18 mouse cellular contexts compared by ENCODE assay signal in genomic region chr15:86920185-86920584, GRCm38 (mm10).
DNase-seq lines count a peak whose midpoint lies in the region; ATAC-seq and TF ChIP-seq lines count a peak whose summit lies in the region.
"Had no signal": no experiment of that assay in that cellular context is flagged by ENCODE, and none has a peak within 500 bp of the region (broad histone marks: within the 10 kb centered on the region; RNA-seq: fewer than 3 reads in every experiment).

No protein-coding gene starts in this region.

- 0 out of 2 replicates have a peak overlapping the region, but pooled peaks have one; percentile 3 for H3K9ac ChIP-seq in forebrain, embryonic 14.5 days (ENCODE audit: low read length)
- no peak overlapping the region for H3K9ac ChIP-seq in forebrain, embryonic 11.5 days (ENCODE audit: low read length)
- no peak overlapping the region for H3K9ac ChIP-seq in hindbrain, embryonic 16.5 days (ENCODE audit: low read depth, low read length)
- H3K9ac ChIP-seq in midbrain, embryonic 15.5 days = no peak overlapping the region
- H3K9ac ChIP-seq in heart, adult 2 months (ENCODE audit: low read depth, low read length) = no peak overlapping the region
- H3K9ac ChIP-seq: forebrain, embryonic 12.5 days had no signal

- TF ChIP-seq EP300 in heart, adult 2 months (IDR thresholded peaks at IDR 0.05; ENCODE audit: insufficient read depth, low read depth, low read length) = no peak

- WGBS in forebrain, embryonic 14.5 days = 19% methylated on average over 7 of the region's 7 CpGs
- 14% methylated on average over 7 of the region's 7 CpGs for WGBS in forebrain, embryonic 11.5 days
- WGBS in hindbrain, embryonic 10.5 days = 10% methylated on average over 7 of the region's 7 CpGs
- 4% methylated on average over 7 of the region's 7 CpGs for WGBS in hindbrain, embryonic 16.5 days
- 7% methylated on average over 7 of the region's 7 CpGs for WGBS in midbrain, embryonic 15.5 days
- WGBS in heart, adult 2 months = 32% methylated on average over 7 of the region's 7 CpGs

- peak; percentile 42 for DNase-seq in forebrain, embryonic 14.5 days (ENCODE audit: low spot score)
- no peak for DNase-seq in forebrain, embryonic 11.5 days (ENCODE audit: low spot score)
- no peak for DNase-seq in hindbrain, embryonic 10.5 days (ENCODE audit: low spot score)
- DNase-seq in heart, adult 2 months = no peak
- DNase-seq in cerebellum, adult 18-20 months = no peak
- DNase-seq: cerebellum, adult 9-11 months; gastrocnemius, postnatal 36 days; heart, postnatal 10 days; kidney, adult 8-10 months; kidney, postnatal 14 days; liver had no signal

- H3K27me3 ChIP-seq in forebrain, embryonic 14.5 days (replicated peaks; ENCODE audit: control insufficient read depth, insufficient read depth, low read length) = no peaks in the 10 kb centered on the region
- no peaks in the 10 kb centered on the region for H3K27me3 ChIP-seq in forebrain, embryonic 11.5 days (ENCODE audit: control insufficient read depth, insufficient read depth, low read length)
- H3K27me3 ChIP-seq in hindbrain, embryonic 10.5 days (ENCODE audit: insufficient read depth, poor library complexity, severe bottlenecking) = peaks cover 2% of the 10 kb centered on the region; the same call in 1 of the 2 replicates
- no peaks in the 10 kb centered on the region for H3K27me3 ChIP-seq in hindbrain, embryonic 16.5 days (replicated peaks; ENCODE audit: control insufficient read depth, insufficient read depth, low read length)
- no peaks in the 10 kb centered on the region for H3K27me3 ChIP-seq in midbrain, embryonic 15.5 days (replicated peaks)
- H3K27me3 ChIP-seq in heart, adult 2 months (ENCODE audit: control insufficient read depth, insufficient read depth, low read length) = no peaks in the 10 kb centered on the region

- H3K79me2 ChIP-seq in heart, adult 2 months (replicated peaks; ENCODE audit: control insufficient read depth, insufficient read depth, low read length) = no peaks in the 10 kb centered on the region

- no peaks in the 10 kb centered on the region for H3K36me3 ChIP-seq in forebrain, embryonic 14.5 days (ENCODE audit: control insufficient read depth, insufficient read depth, low read length)
- H3K36me3 ChIP-seq in forebrain, embryonic 11.5 days (ENCODE audit: control insufficient read depth, insufficient read depth, low read length) = no peaks in the 10 kb centered on the region
- no peaks in the 10 kb centered on the region for H3K36me3 ChIP-seq in hindbrain, embryonic 10.5 days
- H3K36me3 ChIP-seq in hindbrain, embryonic 16.5 days (ENCODE audit: control insufficient read depth, insufficient read depth, low read length) = no peaks in the 10 kb centered on the region
- H3K36me3 ChIP-seq in midbrain, embryonic 15.5 days (replicated peaks) = no peaks in the 10 kb centered on the region
- no peaks in the 10 kb centered on the region for H3K36me3 ChIP-seq in heart, adult 2 months (ENCODE audit: control insufficient read depth, insufficient read depth, low read length)
- H3K36me3 ChIP-seq: forebrain, embryonic 12.5 days had no signal

- no peaks in the 10 kb centered on the region for H3K9me3 ChIP-seq in forebrain, embryonic 14.5 days (replicated peaks; ENCODE audit: control insufficient read depth, low read length)
- H3K9me3 ChIP-seq in forebrain, embryonic 11.5 days (ENCODE audit: control insufficient read depth, low read length) = no peaks in the 10 kb centered on the region
- no peaks in the 10 kb centered on the region for H3K9me3 ChIP-seq in hindbrain, embryonic 10.5 days
- no peaks in the 10 kb centered on the region for H3K9me3 ChIP-seq in hindbrain, embryonic 16.5 days (ENCODE audit: control insufficient read depth, low read length)
- no peaks in the 10 kb centered on the region for H3K9me3 ChIP-seq in midbrain, embryonic 15.5 days
- H3K9me3 ChIP-seq: forebrain, embryonic 12.5 days had no signal

- no peak overlapping the region for H3K27ac ChIP-seq in forebrain, embryonic 14.5 days (ENCODE audit: low read depth, low read length)
- H3K27ac ChIP-seq in forebrain, embryonic 11.5 days (ENCODE audit: low read depth, low read length) = no peak overlapping the region
- H3K27ac ChIP-seq in hindbrain, embryonic 10.5 days = peak overlapping the region; percentile 1; the same call in 1 of the 2 replicates
- peak overlapping the region; percentile 9; the same call in 1 of the 2 replicates for H3K27ac ChIP-seq in hindbrain, embryonic 16.5 days (ENCODE audit: low read depth, low read length)
- H3K27ac ChIP-seq in midbrain, embryonic 15.5 days = peak overlapping the region; percentile 49
- H3K27ac ChIP-seq in heart, adult 2 months = no peak overlapping the region
- H3K27ac ChIP-seq: stomach, postnatal 0 days had no signal

- H3K4me1 ChIP-seq in forebrain, embryonic 14.5 days (ENCODE audit: control insufficient read depth, insufficient read depth, low read length) = peaks cover 10% of the 10 kb centered on the region
- peaks cover 8% of the 10 kb centered on the region; the same call in 1 of the 2 replicates for H3K4me1 ChIP-seq in forebrain, embryonic 11.5 days (replicated peaks; ENCODE audit: control insufficient read depth, insufficient read depth, low read length)
- H3K4me1 ChIP-seq in hindbrain, embryonic 10.5 days (replicated peaks) = peaks cover 33% of the 10 kb centered on the region
- peaks cover 18% of the 10 kb centered on the region for H3K4me1 ChIP-seq in hindbrain, embryonic 16.5 days (ENCODE audit: control insufficient read depth, insufficient read depth, low read depth, low read length)
- peaks cover 31% of the 10 kb centered on the region for H3K4me1 ChIP-seq in midbrain, embryonic 15.5 days
- no peaks in the 10 kb centered on the region for H3K4me1 ChIP-seq in heart, adult 2 months (ENCODE audit: control insufficient read depth, insufficient read depth, low read length)

- intact Hi-C loops in heart, adult 2 months (cut with DNase I) = no loop called here

- H3K4me2 ChIP-seq in forebrain, embryonic 14.5 days (ENCODE audit: low read length) = no peak overlapping the region
- H3K4me2 ChIP-seq in forebrain, embryonic 11.5 days (ENCODE audit: low read depth, low read length, severe bottlenecking) = no peak overlapping the region
- peak overlapping the region; percentile 8; the same call in 1 of the 2 replicates for H3K4me2 ChIP-seq in hindbrain, embryonic 16.5 days (ENCODE audit: low read length)
- H3K4me2 ChIP-seq in midbrain, embryonic 15.5 days = peak overlapping the region; percentile 1; the same call in 1 of the 2 replicates
- H3K4me2 ChIP-seq: forebrain, embryonic 12.5 days; heart, embryonic 11.5 days had no signal

- no peak for TF ChIP-seq POLR2A in heart, adult 2 months (IDR thresholded peaks at IDR 0.05; ENCODE audit: insufficient read depth, low read depth, low read length)

- ATAC-seq in forebrain, embryonic 14.5 days = no peak
- ATAC-seq in forebrain, embryonic 11.5 days (replicated peaks; ENCODE audit: low FRiP score) = no peak
- 0 out of 2 replicates have a peak, but pooled peaks have one; percentile 27 for ATAC-seq in hindbrain, embryonic 16.5 days
- ATAC-seq in midbrain, embryonic 15.5 days (replicated peaks) = 0 out of 2 replicates have a peak, but pooled peaks have one; percentile 24
- ATAC-seq in megakaryocyte-erythroid progenitor cell, adult 5-6 weeks (replicated peaks; ENCODE audit: low FRiP score, low TSS enrichment, poor library complexity, severe bottlenecking) = no peak
- ATAC-seq: lung, postnatal 0 days had no signal

- TF ChIP-seq CTCF in heart, adult 2 months (IDR thresholded peaks at IDR 0.05) = no peak

- no peak overlapping the region for H3K4me3 ChIP-seq in forebrain, embryonic 14.5 days (ENCODE audit: low read depth, low read length)
- H3K4me3 ChIP-seq in forebrain, embryonic 11.5 days (ENCODE audit: low read depth, low read length) = no peak overlapping the region
- no peak overlapping the region for H3K4me3 ChIP-seq in hindbrain, embryonic 10.5 days
- H3K4me3 ChIP-seq in hindbrain, embryonic 16.5 days (ENCODE audit: low read length) = no peak overlapping the region
- no peak overlapping the region for H3K4me3 ChIP-seq in midbrain, embryonic 15.5 days
- H3K4me3 ChIP-seq in heart, adult 2 months = no peak overlapping the region
- H3K4me3 ChIP-seq: forebrain, embryonic 12.5 days had no signal

Comparison
In these comparisons a context has a peak if more than half of its experiments do, and no peak if none do; other contexts are left out.
1. ATAC-seq: peak in hindbrain, embryonic 16.5 days (single experiment) and midbrain, embryonic 15.5 days (single experiment); none in forebrain, embryonic 14.5 days (single experiment), forebrain, embryonic 11.5 days (single experiment) and megakaryocyte-erythroid progenitor cell, adult 5-6 weeks (single experiment).
2. H3K27ac ChIP-seq: peak in hindbrain, embryonic 10.5 days (single experiment), hindbrain, embryonic 16.5 days (single experiment) and midbrain, embryonic 15.5 days (single experiment); none in forebrain, embryonic 14.5 days (single experiment), forebrain, embryonic 11.5 days (single experiment) and heart, adult 2 months (single experiment).
3. H3K4me2 ChIP-seq: peak in hindbrain, embryonic 16.5 days (single experiment) and midbrain, embryonic 15.5 days (single experiment); none in forebrain, embryonic 14.5 days (single experiment) and forebrain, embryonic 11.5 days (single experiment).